Mouse (Mus musculus) MEL (cell line): ENCODE measurements around the gene Grk5. TPM values are rescaled to one million over a fixed set of nuclear protein-coding genes. Genes with fewer than 3 reads are reported as not detected.

Source experiments
- DNase-seq: peaks from one replicate; pipeline ENCODE4 v3.0.0; 2011; ENCODE audit warnings: low read depth, low spot score
- H3K27ac ChIP-seq: 2 replicates; pipeline ENCODE4 v1.5.1; 2012; ENCODE audit warnings: low read depth, mild to moderate bottlenecking, control low read depth, low read length, moderate library complexity; ENCODE audit not compliant: control insufficient read depth
- H3K27me3 ChIP-seq, 2 experiments: fragments of 150-350 bp in 1 of 2; sonication (generic) in 1 of 2; 2 replicates each; pipeline ENCODE4 v1.6.1; 2012; ENCODE audit warnings: low read length in 2 of 2, mild to moderate bottlenecking in 2 of 2, improper control_type of control experiment in 1 of 2, moderate library complexity in 1 of 2; ENCODE audit not compliant: insufficient read depth in 2 of 2, control insufficient read depth in 1 of 2
- H3K36me3 ChIP-seq, 2 experiments: 2 replicates each; pipeline ENCODE4 v1.6.1; 2012 to 2014; ENCODE audit warnings: low read length in 2 of 2, improper control_type of control experiment in 1 of 2, inconsistent platforms in 1 of 2, mild to moderate bottlenecking in 1 of 2; ENCODE audit not compliant: insufficient read depth in 2 of 2, control insufficient read depth in 1 of 2
- H3K4me1 ChIP-seq, 2 experiments: fragments of 150-350 bp in 1 of 2; sonication (generic) in 1 of 2; 2 replicates each; pipeline ENCODE4 v1.6.1; 2012; ENCODE audit warnings: low read length in 2 of 2, improper control_type of control experiment in 1 of 2, mild to moderate bottlenecking in 1 of 2; ENCODE audit not compliant: insufficient read depth in 2 of 2, control insufficient read depth in 1 of 2
- H3K4me3 ChIP-seq, 2 experiments: fragments of 150-350 bp in 1 of 2; sonication (generic) in 1 of 2; 2 replicates each; pipeline ENCODE4 v1.5.1; 2012; ENCODE audit warnings: low read depth in 2 of 2, low read length in 2 of 2, mild to moderate bottlenecking in 2 of 2, moderate library complexity in 2 of 2, control low read depth in 1 of 2, improper control_type of control experiment in 1 of 2; ENCODE audit not compliant: control insufficient read depth in 1 of 2, insufficient read depth in 1 of 2
- H3K79me2 ChIP-seq: 2 replicates; pipeline ENCODE4 v1.6.1; 2012; ENCODE audit warnings: mild to moderate bottlenecking, low read length, moderate library complexity; ENCODE audit not compliant: control insufficient read depth, poor library complexity, insufficient read depth
- H3K9ac ChIP-seq: 2 replicates; pipeline ENCODE4 v1.6.1; 2012; ENCODE audit warnings: low read depth, mild to moderate bottlenecking, control low read depth, low read length, moderate library complexity; ENCODE audit not compliant: control insufficient read depth, poor library complexity, severe bottlenecking
- H3K9me3 ChIP-seq: fragments of 150-350 bp; sonication (generic); replicated peaks from 2 replicates; pipeline ENCODE4 v1.6.1; 2012; ENCODE audit warnings: mild to moderate bottlenecking, low read length, improper control_type of control experiment, moderate library complexity; ENCODE audit not compliant: insufficient read depth
- BHLHE40 ChIP-seq: IDR thresholded peaks from 2 replicates; pipeline ENCODE4 v1.6.1; 2012; ENCODE audit warnings: low read depth, mild to moderate bottlenecking, inconsistent platforms, low read length, improper control_type of control experiment, borderline replicate concordance
- CTCF ChIP-seq, 3 experiments: IDR thresholded peaks in 2 of 3; conservative IDR thresholded peaks in 1 of 3; 2 replicates each; pipeline ENCODE4 v1.5.1; 2011 to 2012; ENCODE audit warnings: low read length in 3 of 3, low read depth in 2 of 3, mild to moderate bottlenecking in 2 of 3, improper control_type of control experiment in 1 of 3, inconsistent platforms in 1 of 3, mixed read lengths in 1 of 3, moderate library complexity in 1 of 3; ENCODE audit not compliant: control insufficient read depth in 1 of 3, insufficient read depth in 1 of 3, poor library complexity in 1 of 3, severe bottlenecking in 1 of 3
- ELF1 ChIP-seq: IDR thresholded peaks from 2 replicates; pipeline ENCODE4 v1.6.1; 2014; ENCODE audit warnings: low read depth, mild to moderate bottlenecking, inconsistent platforms, low read length, improper control_type of control experiment, moderate library complexity
- EP300 ChIP-seq, 2 experiments: IDR thresholded peaks; 2 replicates each; pipeline ENCODE4 v1.6.1; 2011; ENCODE audit warnings: improper control_type of control experiment in 2 of 2, low read length in 2 of 2, low read depth in 1 of 2, mild to moderate bottlenecking in 1 of 2
- GATA1 ChIP-seq: IDR thresholded peaks from 2 replicates; pipeline ENCODE4 v1.6.1; 2011; ENCODE audit warnings: low read depth, low read length, improper control_type of control experiment
- HCFC1 ChIP-seq: IDR thresholded peaks from 2 replicates; pipeline ENCODE4 v1.6.1; 2012; ENCODE audit warnings: low read depth, mild to moderate bottlenecking, inconsistent platforms, low read length, improper control_type of control experiment, moderate library complexity
- JUND ChIP-seq: IDR thresholded peaks from 2 replicates; pipeline ENCODE4 v1.6.1; 2011; ENCODE audit warnings: low read depth, mild to moderate bottlenecking, improper control_type of control experiment, low read length
- MEF2A ChIP-seq: IDR thresholded peaks from 2 replicates; pipeline ENCODE4 v1.6.1; 2014; ENCODE audit warnings: low read depth, mild to moderate bottlenecking, inconsistent platforms, low read length, improper control_type of control experiment; ENCODE audit not compliant: poor library complexity, insufficient replicate concordance, severe bottlenecking; ENCODE audit errors: extremely low read depth
- MXI1 ChIP-seq: IDR thresholded peaks from 2 replicates; pipeline ENCODE4 v1.6.1; 2011; ENCODE audit warnings: mild to moderate bottlenecking, low read depth, low read length, improper control_type of control experiment
- MYB ChIP-seq: IDR thresholded peaks from 2 replicates; pipeline ENCODE4 v1.6.1; 2011; ENCODE audit warnings: mild to moderate bottlenecking, low read depth, low read length, improper control_type of control experiment
- POLR2AphosphoS5 ChIP-seq: IDR thresholded peaks from 2 replicates; pipeline ENCODE4 v1.6.1; 2012; ENCODE audit warnings: low read depth, borderline replicate concordance, mild to moderate bottlenecking, inconsistent platforms, low read length, moderate library complexity, mixed read lengths
- RAD21 ChIP-seq: IDR thresholded peaks from 2 replicates; pipeline ENCODE4 v1.6.1; 2011; ENCODE audit warnings: mild to moderate bottlenecking, low read depth, low read length, improper control_type of control experiment
- RCOR1 ChIP-seq: IDR thresholded peaks from 2 replicates; pipeline ENCODE4 v1.6.1; 2012; ENCODE audit warnings: low read depth, mild to moderate bottlenecking, inconsistent platforms, low read length, improper control_type of control experiment
- SIN3A ChIP-seq: IDR thresholded peaks from 2 replicates; pipeline ENCODE4 v1.6.1; 2012; ENCODE audit warnings: low read length, improper control_type of control experiment, inconsistent platforms
- SMC3 ChIP-seq: IDR thresholded peaks from 2 replicates; pipeline ENCODE4 v1.6.1; 2011; ENCODE audit warnings: low read depth, low read length, improper control_type of control experiment
- TAL1 ChIP-seq: IDR thresholded peaks from 2 replicates; pipeline ENCODE4 v1.6.1; 2012; ENCODE audit warnings: mild to moderate bottlenecking, inconsistent platforms, low read length, moderate library complexity, mixed read lengths
- TBP ChIP-seq: IDR thresholded peaks from 2 replicates; pipeline ENCODE4 v1.8.0; 2011; ENCODE audit warnings: low read depth, low read length, improper control_type of control experiment
- UBTF ChIP-seq: IDR thresholded peaks from 2 replicates; pipeline ENCODE4 v1.6.1; 2012; ENCODE audit warnings: low read depth, mild to moderate bottlenecking, inconsistent platforms, low read length, improper control_type of control experiment, moderate library complexity, borderline replicate concordance; ENCODE audit not compliant: insufficient read depth
- USF1 ChIP-seq: IDR thresholded peaks from 2 replicates; pipeline ENCODE4 v1.6.1; 2014; ENCODE audit warnings: low read depth, mild to moderate bottlenecking, inconsistent platforms, low read length, improper control_type of control experiment, moderate library complexity
- ZC3H11A ChIP-seq: IDR thresholded peaks from 2 replicates; pipeline ENCODE4 v1.6.1; 2012; ENCODE audit warnings: low read depth, mild to moderate bottlenecking, inconsistent platforms, low read length, improper control_type of control experiment
- ZNF384 ChIP-seq: IDR thresholded peaks from 2 replicates; pipeline ENCODE4 v1.6.1; 2012; ENCODE audit warnings: low read depth, mild to moderate bottlenecking, inconsistent platforms, low read length, improper control_type of control experiment
- polyA plus RNA-seq, 2 experiments: library from polyadenylated mRNA; stranded (reverse) in 1 of 2; unstranded in 1 of 2; fragments of >175 nt in 1 of 2; fragments of >200 nt in 1 of 2; gene quantifications; 2 replicates each; pipeline versions ENCODE4 v1.2.1 to v1.2.4; 2012; ENCODE audit warnings: low replicate concordance in 2 of 2, low read depth in 1 of 2; ENCODE audit not compliant: insufficient read length in 2 of 2, insufficient read depth in 1 of 2, missing spikeins in 1 of 2
- total RNA-seq: library from RNA; depleted of rRNA; stranded (reverse); fragments of 300-350 nt; gene quantifications from 2 replicates; pipeline ENCODE4 v1.2.3, GENCODE M21; 2012

The Grk5 gene
- total and polyA plus RNA-seq, 3 experiments, result 4.2 to 8.1 TPM; not detected in 1

DNA sequence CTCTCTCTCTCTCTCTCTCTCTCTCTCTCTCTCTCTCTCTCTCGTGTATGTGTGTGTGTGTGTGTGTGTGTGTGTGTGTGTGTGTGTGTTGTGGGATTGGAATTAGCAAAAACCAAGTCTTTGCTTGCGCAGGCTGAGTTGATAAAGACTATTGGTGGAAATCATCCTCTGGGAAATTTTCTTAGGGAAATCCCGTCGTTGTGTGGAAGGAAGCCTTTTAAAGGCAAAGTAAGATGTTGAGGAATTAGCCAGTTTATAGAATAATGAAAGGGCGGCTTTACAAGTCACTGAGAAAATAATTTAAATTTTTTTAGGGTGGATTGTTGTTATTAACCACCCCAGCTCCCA lies 1.5 kb downstream of the Grk5 start:
- no peak for TF ChIP-seq POLR2AphosphoS5
- 0 out of 2 replicates have a peak, but pooled peaks have one; percentile 12 for TF ChIP-seq HCFC1
- TF ChIP-seq ELF1, result no peak
- TF ChIP-seq GATA1, result 0 out of 2 replicates have a peak, but pooled peaks have one; percentile 5
- 0 out of 2 replicates have a peak, but pooled peaks have one; percentile 5 for TF ChIP-seq RCOR1
- TF ChIP-seq, all 39 proteins: peak for 3
- peaks cover 0 to 47% of the 10 kb centered on the region in 2 experiments; a peak in 2 of 4 replicates for H3K36me3 ChIP-seq
- no peak overlapping the region; the same call in 1 of the 2 replicates for H3K27ac ChIP-seq
- H3K4me3 ChIP-seq, result peak overlapping the region; percentile 89 to 90
- H3K27me3 ChIP-seq, result no peaks in the 10 kb centered on the region
- H3K4me1 ChIP-seq, result peaks cover 28 to 29% of the 10 kb centered on the region in 2 experiments
- H3K9me3 ChIP-seq, result no peaks in the 10 kb centered on the region
- DNase-seq, result peak; percentile 52
- peak overlapping the region; percentile 78 for H3K9ac ChIP-seq
- H3K79me2 ChIP-seq, result peaks cover 2% of the 10 kb centered on the region; the same call in 1 of the 2 replicates

DNA sequence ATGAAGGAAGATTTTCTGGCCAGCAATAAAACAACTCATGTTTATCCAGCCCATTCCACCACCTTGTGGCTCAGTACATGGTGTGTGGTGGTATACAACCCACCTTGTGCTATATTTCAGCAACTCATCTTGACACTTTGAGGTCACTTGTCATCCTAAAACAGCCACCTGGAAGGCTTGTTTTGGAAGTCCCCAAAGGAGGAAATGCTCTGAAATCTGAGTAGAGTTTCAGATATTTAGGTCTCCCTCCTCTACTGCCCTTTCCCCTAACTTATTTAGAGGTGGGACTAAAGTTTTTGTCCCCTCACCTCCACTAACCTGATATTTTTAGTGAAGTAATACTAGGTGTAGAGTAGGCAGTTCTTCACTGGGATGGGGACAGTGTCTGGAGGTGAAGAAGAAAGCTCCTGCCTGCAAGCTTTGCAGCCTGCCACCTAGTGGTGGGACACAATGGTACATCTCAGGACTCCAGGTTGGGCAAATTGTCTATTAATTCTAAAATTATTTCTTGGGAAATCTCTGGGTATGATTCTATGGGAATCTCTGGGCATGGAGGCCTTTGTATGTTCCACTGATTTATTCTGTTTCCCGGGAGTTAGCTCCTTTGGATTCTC lies 2.5 kb downstream of the Grk5 start:
- Histone ChIP-seq H3K4me1 (peaks cover 28% of the 10 kb centered on the region in 2 experiments), H3K9me3 (no peaks in the 10 kb centered on the region), H3K79me2 (peaks cover 2% of the 10 kb centered on the region; the same call in 1 of the 2 replicates), H3K27me3 (no peaks in the 10 kb centered on the region), H3K27ac (no peak overlapping the region), H3K4me3 (no peak overlapping the region), H3K9ac (no peak overlapping the region), H3K36me3 (peaks cover 0 to 47% of the 10 kb centered on the region in 2 experiments; a peak in 2 of 4 replicates)
- DNase-seq, result peak; percentile 90
- TF ChIP-seq EP300 (IDR thresholded peaks at IDR 0.05; ENCODE audit: low read depth in 1 of 2, low read length in 2 of 2), result 0 out of 4 replicates have a peak, but pooled peaks of 1 of the 2 experiments have one; percentile 4
- TF ChIP-seq POLR2AphosphoS5, result no peak
- TF ChIP-seq UBTF, result no peak
- peak; percentile 85 for TF ChIP-seq SMC3
- peak; percentile 73 for TF ChIP-seq RAD21
- TF ChIP-seq TAL1, result no peak
- TF ChIP-seq CTCF (IDR thresholded peaks at IDR 0.05 in 2 of 3, conservative IDR thresholded peaks at IDR 0.05 in 1 of 3; ENCODE audit: control insufficient read depth in 1 of 3, insufficient read depth in 1 of 3, low read depth in 2 of 3, low read length in 3 of 3, poor library complexity in 1 of 3, severe bottlenecking in 1 of 3), result peak; percentile 88 to 96 (median 96)
- no peak for TF ChIP-seq ELF1

DNA sequence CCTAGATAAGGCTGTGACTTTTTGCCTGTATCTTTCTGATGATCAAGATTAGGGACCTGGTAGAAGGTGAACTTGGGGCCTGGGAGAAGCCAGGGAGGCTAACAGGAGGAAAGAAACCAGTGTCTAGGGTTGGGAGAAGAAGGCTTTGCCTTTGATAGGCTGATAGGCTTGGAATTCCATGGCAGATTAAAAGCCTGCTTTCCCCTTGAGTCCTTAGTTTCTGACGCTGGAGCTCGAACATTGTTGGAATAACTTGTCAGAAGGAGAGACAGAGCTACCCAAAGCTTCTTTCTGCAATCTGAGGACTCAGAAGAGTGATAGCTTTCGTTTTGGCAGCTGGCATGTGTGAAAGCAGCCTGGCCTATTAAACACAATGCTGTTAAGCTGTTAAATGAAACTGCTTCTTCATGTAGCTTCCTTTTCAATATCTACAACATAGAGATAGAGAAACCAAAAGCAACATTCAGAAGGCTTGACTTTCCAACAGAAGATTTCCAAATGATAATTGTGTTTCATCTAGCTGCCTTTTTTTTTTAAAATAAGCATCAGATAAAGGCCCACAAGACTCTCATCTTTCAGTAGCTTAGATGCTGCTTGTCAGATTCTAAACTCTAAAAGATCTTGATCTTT lies 5.8 kb downstream of the Grk5 start:
- H3K27me3 ChIP-seq, result no peaks in the 10 kb centered on the region
- DNase-seq, result peak; percentile 38
- H3K36me3 ChIP-seq, result peaks cover 0 to 24% of the 10 kb centered on the region in 2 experiments; a peak in 2 of 4 replicates
- H3K4me3 ChIP-seq, result peak overlapping the region in 1 of 2 experiments; percentile 39; a peak in 2 of 4 replicates
- H3K27ac ChIP-seq, result no peak overlapping the region
- H3K9me3 ChIP-seq, result no peaks in the 10 kb centered on the region
- no peak overlapping the region for H3K9ac ChIP-seq
- peaks cover 9 to 11% of the 10 kb centered on the region in 2 experiments for H3K4me1 ChIP-seq
- no peaks in the 10 kb centered on the region; the same call in 1 of the 2 replicates for H3K79me2 ChIP-seq
- TF ChIP-seq BHLHE40 (no peak), ZNF384 (peak; percentile 79), HCFC1 (no peak), RAD21 (no peak; the same call in 1 of the 2 replicates), ZC3H11A (no peak), MYB (no peak), EP300 (IDR thresholded peaks at IDR 0.05; ENCODE audit: low read depth in 1 of 2, low read length in 2 of 2) (peak; percentile 29 to 38; a peak in 2 of 4 replicates), MEF2A (no peak), TAL1 (no peak), TBP (no peak), SIN3A (peak; percentile 54; the same call in 1 of the 2 replicates), CTCF (IDR thresholded peaks at IDR 0.05 in 2 of 3, conservative IDR thresholded peaks at IDR 0.05 in 1 of 3; ENCODE audit: control insufficient read depth in 1 of 3, insufficient read depth in 1 of 3, low read depth in 2 of 3, low read length in 3 of 3, poor library complexity in 1 of 3, severe bottlenecking in 1 of 3) (no peak), ELF1 (no peak), JUND (no peak), MXI1 (peak; percentile 69; the same call in 1 of the 2 replicates), USF1 (no peak)
